Mouse (Mus musculus): Measurements from ENCODE around the gene Pipox.

Pipox gene

DNA sequence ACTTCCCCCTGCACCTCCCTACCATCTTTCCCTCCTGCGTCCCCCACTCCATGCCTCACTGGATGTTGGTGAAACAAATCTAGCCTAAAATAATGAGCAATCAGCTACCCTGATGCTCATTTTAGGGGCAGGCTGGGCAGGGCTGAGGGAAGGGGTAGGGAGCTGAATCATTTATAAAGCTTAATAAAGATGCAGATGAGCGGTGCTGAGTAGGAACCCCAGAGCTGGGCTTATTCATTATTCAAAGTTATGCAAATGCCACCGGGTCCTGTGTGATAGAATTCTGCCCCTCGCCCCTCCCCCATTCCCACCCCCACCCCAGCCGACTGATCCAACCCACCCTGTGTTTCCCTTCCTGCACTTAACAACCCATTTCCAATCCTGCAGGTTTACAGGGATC lies 18.6 kb downstream of the Pipox start:
- DNase-seq = no peak

DNA sequence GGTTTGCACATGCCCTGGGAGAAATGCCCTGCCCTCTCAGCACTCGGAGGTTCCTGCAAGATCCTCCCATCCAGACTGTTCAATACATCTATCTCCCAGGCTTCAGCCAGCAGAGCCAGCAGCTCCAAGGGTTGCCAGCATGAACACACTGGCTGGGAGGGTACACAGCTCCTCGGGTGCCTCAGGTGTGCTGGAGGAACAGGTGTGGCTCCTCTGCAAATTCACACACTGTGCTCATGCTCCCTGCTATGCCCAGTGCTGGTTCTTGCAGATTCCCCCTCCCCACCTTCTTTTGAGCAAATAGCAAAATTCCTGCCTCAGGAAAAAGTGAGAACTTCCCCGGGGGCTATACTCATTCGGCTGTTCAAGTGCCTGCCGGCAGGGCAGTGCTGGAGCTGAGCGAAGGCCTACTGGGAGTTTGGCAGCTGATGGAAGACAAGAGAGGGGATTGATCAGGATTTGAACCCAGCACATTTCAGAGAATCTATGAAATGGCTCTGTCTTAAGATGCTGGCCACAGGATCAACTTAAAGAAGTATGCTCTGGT lies 19.1 kb downstream of the Pipox start:
- no peak for DNase-seq

DNA sequence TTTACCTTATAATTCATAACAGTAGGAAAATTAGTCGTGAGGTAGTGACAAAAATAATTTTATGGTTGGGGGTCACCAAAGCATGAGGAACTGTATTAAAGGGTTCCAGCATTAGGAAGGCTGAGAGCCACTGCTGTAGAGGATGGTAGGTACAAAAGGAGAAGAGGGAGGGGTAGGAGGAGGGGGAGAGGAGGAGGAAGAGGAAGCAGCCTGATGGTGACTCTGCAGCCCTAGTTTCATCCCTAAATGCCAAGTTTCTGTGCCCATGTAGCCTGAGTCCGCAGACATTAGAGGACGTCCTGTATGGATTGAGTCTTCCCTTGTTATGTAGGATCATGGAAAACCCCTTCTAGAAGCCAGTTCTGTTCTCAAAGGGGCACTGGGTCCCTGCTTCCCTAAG lies 20.8 kb downstream of the Pipox start:
- no peak for DNase-seq

DNA sequence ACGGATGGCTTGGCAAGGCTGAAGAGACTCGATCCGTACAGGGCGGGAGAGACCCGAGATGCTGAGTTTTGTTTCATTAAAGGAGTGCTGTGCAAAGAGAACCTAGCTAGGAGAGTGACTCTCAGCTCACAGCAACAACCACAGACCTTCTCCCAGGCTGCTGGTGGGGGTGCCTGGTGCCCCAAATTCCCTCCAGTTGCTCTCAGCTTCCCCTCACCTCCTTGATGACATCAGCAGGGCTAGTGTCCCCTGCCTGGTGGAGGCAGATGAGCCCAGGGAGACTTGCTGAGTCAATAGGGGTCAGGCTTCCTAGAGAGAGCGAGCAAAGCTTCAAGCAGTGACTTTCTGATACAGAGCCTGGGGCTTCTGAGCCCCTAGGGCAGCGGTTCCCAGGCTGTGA lies 21.2 kb downstream of the Pipox start:
- DNase-seq = no peak

DNA sequence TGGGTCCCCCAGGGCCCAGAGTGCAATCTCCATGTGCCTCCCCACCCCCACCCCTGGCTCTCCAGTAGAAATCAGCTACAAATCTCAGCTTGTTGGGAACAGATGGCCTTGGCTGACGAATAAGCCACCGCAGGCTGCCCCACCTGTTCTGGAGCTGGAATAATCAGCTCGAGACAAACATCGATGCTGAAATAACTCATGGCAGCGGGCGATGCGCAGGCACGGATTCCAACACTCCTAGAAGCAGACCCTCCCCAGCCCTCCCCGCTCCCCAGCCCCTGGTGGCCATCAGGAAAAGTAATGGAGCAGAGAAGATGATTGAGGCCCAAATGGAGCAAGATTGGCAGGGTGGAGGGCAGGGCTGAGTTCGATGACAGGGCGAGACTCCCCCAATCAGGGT lies 21.7 kb downstream of the Pipox start:
- no peak for DNase-seq

DNA sequence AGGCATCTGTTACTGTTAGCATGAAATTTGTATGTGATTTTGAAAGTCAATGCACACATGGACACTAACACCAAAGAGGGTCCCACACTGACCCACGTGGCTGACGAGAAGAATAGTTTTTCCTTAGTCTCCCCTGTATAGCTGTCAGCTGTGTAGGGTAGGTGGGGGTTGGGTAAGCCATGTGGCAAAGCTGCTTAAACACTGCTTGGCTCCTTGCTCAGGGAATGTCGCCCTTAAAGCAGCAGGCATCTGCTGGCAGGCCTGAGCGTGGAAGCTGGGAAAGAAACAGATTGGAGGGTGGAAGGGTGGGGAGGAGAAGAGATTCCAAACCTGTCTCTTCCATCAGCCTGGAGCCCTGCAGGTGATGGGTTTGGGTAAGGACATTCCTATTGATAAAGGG lies 22.5 kb downstream of the Pipox start:
- no peak for DNase-seq

DNA sequence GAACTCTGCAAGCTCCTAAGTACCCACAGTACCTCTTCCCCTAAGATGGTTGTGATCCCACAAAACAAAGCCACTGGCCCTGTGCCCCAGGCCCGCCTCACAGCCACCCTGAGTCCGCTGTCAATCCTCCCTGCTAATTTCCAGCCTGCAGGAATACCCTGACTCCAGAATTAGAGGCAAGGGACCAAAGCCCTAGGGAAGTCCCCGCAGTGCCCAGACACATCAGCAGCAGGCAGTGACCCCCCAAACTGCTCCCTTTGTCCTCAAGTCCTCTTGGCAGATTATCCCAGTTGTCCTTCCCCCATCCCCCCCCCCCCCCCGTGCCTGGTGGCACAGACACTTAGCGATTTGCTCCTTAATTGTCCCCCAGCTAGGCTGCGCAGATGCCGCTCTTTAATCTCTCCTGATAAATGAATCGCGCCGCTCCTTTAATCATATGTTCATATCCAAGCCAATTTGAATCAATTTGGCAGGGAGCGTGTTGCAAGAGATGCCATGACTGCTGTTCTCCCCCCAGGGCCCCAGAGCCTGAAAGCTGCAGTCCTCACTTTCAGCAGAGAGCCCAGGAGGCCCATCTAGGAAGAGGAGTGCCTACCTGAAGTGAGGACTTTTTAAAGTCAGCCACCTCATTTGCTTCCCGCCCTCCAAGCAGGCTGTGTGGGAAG lies 26.3 kb downstream of the Pipox start:
- DNase-seq = no peak

DNA sequence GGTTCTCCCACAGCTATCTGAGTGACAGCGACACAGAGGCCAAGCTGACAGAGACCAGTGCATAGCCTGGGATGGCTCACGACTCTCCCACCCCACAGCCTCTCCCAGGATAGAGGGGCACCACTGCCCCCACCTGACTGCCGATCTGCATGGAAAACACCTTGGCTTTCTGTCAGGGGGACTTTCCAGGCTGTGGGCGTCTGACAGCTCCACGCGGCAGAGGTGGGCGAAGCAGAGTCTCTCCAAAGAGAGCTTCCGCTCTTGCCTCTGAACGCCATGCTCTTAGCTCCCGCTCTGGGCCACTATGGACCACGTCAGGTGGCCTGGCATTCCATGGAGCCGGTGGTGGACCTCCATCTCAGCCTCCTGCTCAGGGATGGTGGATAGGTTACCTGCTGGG lies 29.1 kb downstream of the Pipox start:
- no peak for DNase-seq

DNA sequence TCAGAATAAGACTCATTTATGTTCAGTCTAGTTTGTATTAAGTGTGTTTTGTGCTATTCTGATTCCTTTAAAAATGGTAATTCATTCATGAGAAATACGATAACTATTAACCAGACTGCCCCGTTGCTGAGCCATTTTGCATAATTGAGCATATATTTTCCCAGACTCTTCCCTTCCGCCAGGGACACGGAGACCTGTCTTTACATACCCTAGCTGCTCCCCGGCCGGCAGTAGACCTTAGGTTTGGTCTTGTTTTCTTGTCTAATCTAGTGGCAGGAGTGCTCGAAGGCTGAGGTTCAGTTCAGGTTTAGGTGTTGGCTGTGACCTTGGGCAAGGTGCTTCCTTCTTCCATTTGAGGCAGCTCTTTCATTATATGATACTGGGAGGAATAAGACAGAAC lies 31.0 kb downstream of the Pipox start:
- DNase-seq = no peak

DNA sequence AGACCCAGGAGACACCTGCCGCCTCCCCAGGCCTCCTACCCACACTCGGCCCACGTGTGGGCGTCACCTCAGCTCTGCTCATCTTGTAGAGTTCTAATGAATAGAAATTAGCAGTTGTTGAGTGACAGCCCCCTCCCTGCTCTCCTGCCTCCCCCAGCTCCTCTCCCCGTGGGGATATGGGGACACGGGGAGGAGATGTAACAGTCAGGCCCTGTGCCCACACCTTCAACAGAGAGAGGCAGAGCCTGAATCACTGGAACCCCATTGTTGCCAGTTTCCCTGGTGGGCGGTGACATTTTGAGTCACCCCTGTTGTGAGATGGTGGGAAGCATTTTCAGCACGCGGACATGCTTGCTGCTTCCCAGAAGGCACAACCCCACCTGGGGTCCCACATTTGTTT lies 32.9 kb downstream of the Pipox start:
- no peak for DNase-seq

DNA sequence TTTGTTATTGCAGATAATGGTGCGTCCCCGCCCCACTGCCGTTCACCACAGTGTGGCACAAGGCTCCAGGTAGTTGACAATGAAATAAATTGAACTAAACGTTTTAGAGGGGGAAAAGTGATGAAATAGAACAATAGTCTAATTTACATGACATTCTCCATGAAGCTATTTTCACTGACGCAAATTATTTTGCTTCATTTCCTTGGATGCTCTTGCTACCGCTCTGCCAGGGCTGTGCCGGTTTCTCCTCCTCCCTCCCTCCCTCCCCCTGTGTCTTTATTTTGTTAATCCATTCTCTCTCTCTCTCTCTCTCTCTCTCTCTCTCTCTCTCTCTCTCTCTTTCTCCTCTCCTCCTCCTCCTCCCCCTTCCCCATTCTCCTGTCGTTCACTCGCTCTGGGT lies 35.3 kb downstream of the Pipox start:
- no peak for DNase-seq

DNA sequence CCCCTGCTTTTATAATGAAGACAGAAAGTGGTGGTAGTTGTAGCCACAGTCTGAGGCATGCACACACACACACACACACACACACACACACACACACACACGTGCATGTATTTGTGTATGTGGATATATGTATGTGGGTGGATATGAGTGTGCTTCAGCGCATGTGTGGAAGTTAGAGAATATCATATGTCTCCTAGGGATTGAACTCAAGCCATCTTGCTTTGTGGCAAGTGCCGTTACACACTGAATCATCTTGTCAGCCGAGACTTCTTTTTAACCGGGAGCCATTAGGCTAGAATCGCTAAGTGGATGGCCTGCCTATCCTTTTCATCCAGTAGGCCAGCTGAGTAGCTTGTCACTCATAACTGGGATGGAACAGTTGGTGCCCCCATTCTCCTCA lies 36.8 kb downstream of the Pipox start:
- DNase-seq = no peak

DNA sequence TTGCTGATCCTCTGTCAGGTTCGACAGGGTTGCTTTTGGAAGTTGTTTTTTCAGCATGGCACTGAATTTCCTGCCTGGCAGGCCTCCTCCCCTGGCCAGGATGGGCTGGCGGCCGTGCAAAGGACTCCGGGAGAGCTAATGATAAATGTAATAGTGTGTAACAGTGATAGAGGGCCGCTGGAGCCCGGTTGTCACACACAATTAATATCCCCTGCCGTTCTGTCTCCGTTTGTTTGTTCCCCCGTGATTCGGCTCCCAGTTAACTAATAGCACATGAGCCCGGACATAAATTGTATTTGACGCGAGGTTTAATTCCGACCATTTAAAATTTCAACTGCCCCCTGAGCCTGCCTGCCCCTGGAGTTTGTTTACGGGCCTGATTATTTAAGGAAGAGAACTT lies 38.5 kb downstream of the Pipox start:
- no peak for DNase-seq

DNA sequence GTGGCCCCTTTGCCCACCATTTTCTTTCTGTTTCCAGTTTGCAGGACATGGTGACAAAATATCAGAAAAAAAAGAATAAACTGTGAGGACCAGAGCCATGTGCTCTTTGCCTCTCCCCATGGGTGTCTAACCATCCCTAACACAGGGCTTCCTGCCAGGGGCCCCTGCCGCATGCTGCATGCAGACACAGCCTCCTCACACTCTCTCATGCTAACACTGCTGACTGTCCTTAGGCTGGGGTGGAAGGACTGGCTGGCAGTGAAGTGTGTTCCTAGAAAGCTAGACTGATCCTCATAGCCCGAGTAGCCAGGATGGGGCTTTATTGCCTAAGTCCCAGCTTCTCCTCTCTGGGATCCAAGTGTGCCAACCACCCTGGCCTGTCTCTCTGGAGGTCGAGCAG lies 39.3 kb downstream of the Pipox start:
- no peak for DNase-seq

DNA sequence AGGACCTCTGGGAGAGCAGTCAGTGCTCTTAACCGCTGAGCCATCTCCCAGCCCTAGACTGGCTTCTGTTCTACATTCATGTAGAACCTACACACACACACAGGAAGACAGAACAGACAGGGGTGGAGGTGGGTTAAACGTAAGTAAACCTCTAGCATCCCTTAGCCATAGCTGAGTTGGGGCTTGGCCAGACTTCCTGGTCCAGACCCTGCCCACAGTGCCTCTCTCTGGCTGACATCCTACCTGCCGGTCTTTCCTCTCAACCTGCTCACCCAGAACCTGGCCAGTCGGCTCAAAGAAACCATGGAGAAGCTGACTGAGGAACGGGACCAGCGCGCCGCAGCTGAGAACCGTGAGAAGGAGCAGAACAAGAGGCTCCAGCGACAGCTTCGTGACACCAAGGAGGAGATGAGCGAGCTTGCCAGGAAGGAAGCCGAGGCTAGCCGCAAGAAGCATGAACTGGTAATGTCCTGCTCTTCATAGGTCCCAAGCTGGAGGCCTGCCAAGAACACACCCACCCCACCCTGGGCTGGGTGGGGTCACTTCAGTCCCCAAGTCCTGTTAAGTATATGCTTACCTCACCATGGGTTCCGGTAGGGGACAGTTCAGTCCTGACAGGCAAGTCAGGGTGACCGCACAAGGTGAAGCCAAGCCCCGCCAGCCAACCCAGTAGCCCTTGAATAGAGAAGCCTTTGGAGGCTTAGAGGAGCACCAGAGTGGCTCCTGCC lies 40.8 kb downstream of the Pipox start:
- DNase-seq = peak; percentile 33

DNA sequence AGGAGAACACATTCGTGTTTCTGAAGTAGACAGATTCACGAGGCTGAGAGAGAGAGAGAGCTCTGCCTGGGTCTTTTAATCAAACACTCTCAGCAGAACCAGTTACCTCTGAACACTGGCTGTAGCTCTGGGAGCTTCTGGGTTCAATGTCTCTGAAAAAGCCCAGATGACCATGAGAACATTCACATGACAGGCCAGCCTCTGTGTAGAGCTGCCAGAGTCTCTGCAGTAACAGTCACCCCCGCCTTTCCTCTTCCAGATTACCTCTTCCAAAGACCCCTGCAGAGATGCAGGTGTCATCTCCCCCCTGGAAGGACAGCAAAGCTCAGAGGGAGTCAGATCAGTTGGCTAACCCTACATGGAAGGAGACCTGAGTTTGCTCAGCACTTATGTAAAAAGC lies 41.7 kb downstream of the Pipox start:
- no peak for DNase-seq

DNA sequence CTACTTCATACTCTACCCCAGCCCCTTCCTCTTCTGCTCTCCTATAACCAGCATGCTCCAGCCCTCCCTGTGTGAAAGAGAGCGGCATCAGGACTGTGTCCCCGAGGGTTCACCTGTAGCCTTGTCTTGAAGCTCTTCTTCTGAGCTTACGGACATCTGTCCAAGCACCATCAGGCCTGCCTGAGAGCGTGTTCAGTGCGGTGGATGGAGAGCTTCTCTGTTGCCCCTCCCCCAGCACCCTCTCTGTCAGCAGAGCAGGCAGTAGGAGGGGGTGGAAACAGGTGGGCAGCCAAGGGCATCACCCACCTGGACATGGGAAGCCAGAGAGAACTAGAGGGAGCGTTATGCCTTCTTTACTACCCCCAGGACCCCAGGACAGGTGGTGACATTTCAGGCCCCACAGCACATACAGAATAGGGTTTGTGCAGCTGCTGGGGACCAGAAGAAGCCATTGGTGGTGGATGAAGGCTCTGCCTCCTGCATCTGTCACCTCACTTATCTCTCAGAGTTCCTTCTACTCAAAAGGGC lies 42.3 kb downstream of the Pipox start:
- no peak for DNase-seq

DNA sequence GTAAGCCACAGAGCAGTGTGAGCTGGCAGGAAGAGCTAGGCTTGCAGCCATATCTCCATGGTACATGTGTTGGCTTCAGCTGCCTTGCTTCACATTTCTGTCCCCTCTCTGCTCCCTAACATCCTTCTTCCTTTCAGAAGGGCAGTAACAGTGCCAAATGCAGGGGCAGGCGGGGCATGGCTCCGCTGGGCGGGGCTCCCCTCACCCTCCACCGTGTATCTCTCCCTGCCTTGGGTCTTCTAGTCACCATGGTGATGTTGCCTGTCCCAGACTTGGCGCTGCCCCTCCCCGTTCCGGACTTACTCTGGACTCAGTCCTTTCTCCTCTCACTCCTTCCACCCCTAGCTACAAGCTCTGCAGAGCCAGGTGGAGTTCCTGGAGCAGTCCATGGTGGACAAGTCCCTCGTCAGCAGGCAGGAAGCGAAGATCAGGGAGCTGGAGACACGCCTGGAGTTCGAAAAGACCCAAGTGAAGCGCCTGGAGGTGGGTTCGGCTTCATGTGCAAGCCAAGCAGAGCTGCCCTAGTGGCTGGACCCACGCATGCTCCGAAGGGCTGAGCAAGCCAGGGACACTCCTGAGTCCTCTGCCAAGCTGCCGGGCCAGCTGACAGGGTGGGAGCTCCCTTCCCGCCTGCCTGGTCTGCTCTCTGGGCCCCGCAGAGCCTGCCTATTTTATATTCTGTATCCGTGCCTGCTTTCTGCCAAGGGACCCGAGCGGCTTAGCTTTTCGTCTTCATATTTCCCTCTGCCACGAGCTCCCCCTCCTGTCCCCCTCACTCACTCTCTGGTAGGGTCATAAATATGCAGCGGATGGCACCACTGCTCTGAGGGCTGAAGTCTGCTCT lies 43.3 kb downstream of the Pipox start:
- DNase-seq = peak; percentile 51

DNA sequence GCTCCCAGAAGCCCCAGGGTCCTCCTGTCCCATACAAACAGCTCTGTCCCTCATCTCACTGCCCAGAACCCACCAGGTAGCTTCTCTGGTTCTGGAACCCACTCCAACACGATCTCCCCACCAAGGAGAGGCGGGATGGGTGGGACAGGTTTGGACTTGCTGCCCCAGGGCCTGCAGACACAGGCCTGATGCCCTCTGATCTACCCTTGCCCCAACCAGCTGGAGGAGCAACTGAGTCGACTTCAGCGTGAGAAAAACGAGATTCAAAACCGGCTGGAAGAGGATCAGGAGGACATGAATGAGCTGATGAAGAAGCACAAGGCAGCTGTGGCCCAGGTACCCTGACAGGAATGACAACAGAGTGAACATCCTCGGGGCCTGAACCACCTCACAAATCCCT lies 44.7 kb downstream of the Pipox start:
- no peak for DNase-seq

DNA sequence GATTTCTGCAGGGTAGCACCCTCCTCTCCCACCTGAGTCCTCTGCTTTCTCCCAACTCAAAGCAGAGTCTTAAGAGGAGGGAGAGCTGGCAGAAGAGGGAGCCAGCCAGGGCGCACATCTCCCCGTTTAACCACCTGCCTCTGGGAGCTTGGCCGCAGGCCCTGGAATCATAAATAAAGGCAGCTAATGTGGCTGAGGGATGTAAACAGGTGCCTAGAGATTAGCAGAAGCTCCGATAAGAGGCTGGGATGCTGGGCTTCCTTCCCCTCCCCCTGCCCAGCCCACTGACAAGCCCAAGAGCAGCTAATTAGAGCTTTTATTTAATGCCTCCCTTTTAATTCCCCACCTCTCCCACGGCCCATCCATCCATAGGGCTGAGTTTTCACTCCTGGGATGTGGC lies 45.8 kb downstream of the Pipox start:
- no peak for DNase-seq

DNA sequence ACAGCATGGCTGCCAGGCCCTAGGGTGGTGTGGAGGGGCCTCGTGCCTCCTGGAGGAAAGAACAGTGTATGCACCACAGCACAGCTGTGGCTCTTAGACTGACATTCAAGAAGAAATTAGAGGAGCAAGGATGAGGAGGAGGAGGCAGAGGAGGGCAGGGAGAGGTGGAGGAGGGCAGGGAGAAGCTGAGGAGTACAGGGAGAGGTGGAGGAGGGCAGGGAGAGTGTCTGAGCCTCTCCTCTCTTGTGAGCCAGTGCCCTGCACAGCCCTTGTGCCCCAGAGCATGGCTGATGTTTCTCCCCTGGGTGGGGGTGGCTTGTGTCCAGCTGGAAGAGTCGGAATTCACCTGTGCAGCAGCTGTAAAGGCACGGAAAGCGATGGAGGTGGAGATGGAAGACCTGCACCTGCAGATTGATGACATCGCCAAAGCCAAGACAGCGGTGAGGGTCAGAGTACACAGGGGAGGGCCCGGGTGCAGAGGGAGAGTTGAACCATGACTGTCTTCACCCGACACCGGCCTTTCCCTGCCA lies 46.2 kb downstream of the Pipox start:
- DNase-seq = no peak

DNA sequence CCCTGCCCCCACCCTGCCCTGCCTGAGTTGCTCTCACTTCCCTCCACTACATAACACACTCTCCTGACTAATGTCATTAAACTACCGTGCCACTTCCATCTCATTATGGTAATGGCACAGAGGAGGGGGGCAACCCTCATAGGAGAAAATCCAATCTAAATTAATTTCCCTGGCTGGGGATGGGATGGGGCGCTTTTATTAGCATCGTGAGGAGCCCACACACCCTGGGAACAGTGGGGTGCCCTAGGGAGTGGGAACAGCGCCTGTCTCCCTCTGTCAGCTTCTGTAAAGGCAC lies 50.0 kb downstream of the Pipox start:
- no peak for DNase-seq
